In genomic region chr5:141836892-141837455, GRCm38 (mm10) we compare ENCODE assay signal across 11 mouse cellular contexts.
DNase-seq lines count a peak whose midpoint lies in the region.
"Had no signal": no experiment of that assay in that cellular context is flagged by ENCODE, and none has a peak within 500 bp of the region (broad histone marks: within the 10 kb centered on the region; RNA-seq: fewer than 3 reads in every experiment).

No protein-coding gene starts in this region.

- DNase-seq in layer of hippocampus, postnatal 14 days (ENCODE audit: low spot score in 2 of 2), result peak; percentile 23 to 32
- DNase-seq in layer of hippocampus, adult 8-10 months (ENCODE audit: low spot score in 2 of 2), result no peak
- peak; percentile 37 for DNase-seq in ZHBTc4 (ENCODE audit: low read depth, low spot score)
- DNase-seq in brain, embryonic 18.5 days (ENCODE audit: low read depth, low spot score), result peak; percentile 24
- peak; percentile 84 to 93 for DNase-seq in cerebellum, postnatal 10 days
- DNase-seq in lung, postnatal 14 days, result no peak
- no peak for DNase-seq in gastrocnemius, postnatal 25 days
- DNase-seq: adrenal gland, postnatal 14 days; heart, postnatal 14 days; kidney, adult 11 months; thymus, adult 2 months had no signal

Comparison
In these comparisons a context has a peak if more than half of its experiments do, and no peak if none do; other contexts are left out.
1. DNase-seq: peak in layer of hippocampus, postnatal 14 days (2 of 2), ZHBTc4 (single experiment), brain, embryonic 18.5 days (single experiment) and cerebellum, postnatal 10 days (2 of 2); none in layer of hippocampus, adult 8-10 months (0 of 2), lung, postnatal 14 days (single experiment) and gastrocnemius, postnatal 25 days (single experiment).